Mouse (Mus musculus) kidney, adult 11 months (tissue): ENCODE measurements around the gene Gm28372.
"Not testable (repeated sequence)": the region's sequence is repeated elsewhere in the genome, so short reads cannot be mapped to it uniquely, and the experiment has no call there.

Experiments
- DNase-seq: peaks from one replicate; pipeline ENCODE4 v3.0.0; 2022

Gene Gm28372

DNA sequence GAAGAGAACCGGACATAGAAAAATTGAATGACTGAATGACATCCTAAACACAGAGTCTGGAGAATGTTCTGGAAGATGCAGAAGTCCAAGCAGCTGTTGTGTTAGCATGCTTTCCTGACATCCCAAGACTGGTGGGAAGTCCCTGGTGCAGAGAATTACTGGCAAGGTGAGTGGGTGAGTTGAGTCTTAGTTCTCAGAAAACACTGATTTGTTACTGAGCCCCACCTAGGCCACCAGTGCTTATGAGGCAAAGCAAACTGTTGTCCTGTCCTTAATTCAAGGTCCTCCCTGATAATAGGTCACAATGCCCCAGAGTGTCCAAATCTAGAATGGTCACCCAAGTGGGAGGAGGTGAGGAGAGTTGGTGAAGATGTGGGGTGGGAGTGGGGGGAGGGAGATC is at the start of gene Gm28372, which contains the start of gene 1700020A23Rik:
Gm28372 (plus strand) TSS at position 301 of the 400 bp plus-strand sequence.
1700020A23Rik (plus strand) TSS at position 321 of the 400 bp plus-strand sequence.
- DNase-seq: no peak

DNA sequence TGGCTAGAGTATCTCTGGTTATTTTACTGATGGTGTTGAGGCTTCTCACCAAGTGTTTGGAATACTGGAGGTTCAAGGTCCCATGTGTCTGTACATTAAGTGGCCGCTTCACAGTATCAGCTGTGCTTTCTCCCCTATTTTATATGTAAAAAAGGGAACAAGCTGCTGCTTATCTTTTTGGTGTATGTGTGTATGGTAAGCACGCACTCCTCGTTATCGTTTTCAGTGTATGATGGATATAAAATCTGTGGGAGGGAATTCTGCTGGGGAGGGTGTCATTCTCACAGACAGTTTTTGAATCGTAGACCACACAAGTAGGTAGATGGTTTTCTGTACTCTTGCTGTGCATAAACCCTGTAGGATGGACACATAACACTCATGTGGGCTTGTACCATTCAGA is 47.5 kb upstream of the Gm28372 start:
- DNase-seq: no peak

DNA sequence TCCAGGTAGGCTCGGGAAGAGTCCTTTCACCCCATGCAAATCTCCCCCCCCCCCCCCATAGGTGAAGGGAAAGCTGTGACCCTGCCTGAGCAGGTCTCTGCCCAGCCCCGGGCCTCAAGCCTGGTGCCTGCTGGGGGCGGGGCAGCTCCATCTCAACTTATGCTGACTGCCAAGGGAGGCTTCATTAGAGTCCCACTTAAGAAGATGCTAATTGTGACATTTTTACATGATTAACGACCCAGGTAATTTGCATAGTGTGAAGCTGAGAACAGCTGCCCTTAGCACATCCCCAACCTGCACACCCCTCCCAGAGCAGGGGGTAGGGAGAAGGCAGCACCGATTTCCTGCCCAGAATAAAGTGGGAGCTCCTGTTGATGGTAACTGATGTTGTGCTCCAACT is 46.2 kb upstream of the Gm28372 start:
- DNase-seq: no peak

DNA sequence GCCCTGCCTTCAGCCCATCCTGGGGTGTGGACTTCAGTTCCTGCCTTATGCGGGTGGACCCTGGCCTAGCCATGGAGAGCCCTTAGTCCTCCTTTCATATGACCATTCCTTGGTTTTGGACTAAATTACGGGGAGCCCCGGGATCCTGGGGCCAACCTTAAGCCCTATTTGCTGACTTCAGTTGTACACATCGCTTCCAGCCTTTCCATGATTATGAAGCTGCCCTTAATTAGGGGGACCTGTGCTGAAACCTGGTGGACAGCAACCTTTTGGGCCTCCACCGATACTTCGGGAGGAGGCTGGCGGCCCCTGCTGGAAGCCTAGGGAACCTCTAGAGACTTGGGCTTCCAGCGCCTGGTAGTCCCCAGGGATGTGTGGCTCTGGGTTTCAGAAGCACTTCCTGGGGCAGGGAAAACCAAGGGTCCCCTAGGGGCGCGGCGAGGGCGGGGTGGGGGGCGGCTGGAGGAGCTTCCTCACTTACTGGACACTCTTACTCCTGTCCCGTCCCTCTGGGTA is 42.5 kb upstream of the Gm28372 start:
- peak; percentile 7 for DNase-seq

DNA sequence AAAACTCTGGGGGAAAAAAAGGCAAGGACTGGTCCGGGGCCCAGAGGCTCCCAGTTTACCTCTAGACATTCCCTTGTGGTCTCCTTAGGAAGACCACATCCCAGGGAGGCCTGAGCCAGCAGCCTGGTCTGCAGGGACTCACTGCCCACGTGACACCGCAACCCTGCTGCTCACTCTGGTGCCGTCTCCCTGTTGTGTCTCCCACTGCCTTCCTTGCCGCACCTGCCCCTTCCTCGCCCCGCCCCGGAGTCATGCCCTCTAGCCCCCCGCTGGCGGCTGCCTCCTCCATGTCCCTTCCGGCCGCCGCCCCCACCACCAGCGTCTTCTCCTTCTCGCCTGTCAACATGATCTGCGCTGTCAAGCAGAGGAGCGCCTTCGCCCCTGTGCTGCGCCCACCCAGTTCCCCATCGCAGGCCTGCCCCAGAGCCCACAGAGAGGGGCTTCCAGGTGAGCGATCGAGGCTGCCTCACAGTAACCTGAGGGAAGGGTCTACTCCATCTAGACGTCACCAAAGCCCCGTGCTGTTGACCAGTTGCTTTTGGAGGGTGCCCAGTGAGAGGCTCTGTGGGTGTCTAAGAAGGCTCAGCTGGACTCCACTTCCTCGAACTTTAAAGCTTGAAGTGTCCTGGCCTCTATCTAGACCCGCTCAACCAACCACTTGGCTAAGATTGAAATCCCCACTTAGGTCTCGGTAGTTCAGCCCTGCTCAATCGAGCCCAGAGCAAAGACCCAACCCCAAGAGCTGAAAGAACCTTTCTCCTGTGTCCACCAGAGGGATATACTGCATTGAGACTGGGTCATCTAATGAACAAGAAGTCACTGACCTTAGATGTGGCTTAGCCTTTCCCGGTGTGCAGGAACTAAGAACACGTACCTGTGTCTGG is 39.6 kb upstream of the Gm28372 start:
- DNase-seq: no peak

DNA sequence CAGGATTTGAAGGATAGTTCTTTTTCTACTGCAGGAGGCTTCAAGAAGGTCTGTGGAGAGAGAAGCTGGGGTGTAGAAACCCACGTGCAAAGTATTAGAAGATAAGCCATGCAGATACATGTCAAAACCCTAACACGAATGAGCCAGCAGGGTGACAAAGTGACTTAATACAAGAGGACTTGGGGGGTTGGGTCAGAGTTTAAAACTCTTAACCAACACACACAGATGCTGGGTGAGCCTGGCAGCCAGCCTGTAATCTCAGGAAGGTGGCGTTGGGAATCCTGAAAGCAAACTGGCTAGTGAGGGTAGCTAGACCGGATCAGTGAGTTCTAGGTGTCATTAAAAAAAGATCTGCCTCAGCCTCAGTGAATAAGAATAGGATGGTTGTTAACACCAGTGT is 37.7 kb upstream of the Gm28372 start:
- no peak for DNase-seq

DNA sequence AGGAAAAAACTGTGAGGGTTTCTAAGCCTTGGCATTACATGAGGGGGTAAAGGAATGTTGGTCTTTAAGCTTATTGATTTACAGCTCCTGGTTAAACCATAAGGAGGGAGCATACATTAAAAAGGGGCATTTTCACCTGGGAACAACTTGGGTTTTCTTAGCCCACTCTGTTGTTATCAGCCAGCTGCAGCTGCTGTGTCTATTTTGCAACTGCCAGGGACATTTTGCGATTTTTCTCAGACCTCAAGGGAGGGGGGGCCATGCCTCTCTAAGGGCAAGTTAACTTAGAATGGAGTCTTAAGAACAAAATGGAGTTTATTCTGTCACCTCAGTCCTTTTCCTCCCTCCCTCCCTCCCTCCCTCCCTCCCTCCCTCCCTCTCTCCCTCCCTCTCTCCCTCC is 32.0 kb upstream of the Gm28372 start:
- DNase-seq: not testable (repeated sequence)

DNA sequence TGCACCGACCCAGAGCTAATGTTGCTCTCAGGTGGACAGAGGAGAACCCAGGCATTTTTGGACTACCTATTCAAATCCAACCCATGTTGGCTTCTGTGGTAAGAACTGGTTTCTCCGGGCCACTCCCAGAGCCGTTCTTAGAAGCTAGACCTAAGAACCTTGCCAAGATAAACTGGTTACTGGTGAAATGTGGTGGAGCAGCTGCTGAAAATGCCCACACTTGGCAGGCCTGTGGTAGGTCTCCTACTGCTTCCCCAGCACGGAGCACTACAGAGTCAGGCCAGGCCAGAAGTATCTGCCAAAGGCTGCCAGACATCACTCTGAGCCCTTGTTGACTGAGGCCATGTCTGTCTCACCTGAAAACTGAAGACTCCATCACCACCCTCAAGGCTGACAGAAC is 30.1 kb upstream of the Gm28372 start:
- DNase-seq: no peak

DNA sequence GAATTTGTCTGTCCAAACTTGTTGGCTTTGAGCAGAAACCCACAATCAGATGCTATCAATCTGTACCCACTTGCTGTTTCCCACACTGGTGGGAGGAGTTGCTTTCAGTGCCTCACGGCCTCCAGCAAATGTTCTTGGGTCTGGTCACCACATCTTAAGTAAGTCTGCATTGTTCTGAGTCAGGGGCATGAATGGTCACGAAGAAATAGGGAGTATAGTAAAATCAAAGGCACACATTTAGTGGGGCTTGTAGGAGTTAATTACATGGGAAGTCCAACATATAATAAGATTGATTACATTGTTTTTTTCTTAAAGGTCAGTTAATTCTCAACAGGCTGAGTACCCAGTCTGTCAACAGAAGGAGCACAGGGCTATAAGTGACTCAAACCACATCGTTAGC is 21.8 kb upstream of the Gm28372 start:
- DNase-seq: no peak

DNA sequence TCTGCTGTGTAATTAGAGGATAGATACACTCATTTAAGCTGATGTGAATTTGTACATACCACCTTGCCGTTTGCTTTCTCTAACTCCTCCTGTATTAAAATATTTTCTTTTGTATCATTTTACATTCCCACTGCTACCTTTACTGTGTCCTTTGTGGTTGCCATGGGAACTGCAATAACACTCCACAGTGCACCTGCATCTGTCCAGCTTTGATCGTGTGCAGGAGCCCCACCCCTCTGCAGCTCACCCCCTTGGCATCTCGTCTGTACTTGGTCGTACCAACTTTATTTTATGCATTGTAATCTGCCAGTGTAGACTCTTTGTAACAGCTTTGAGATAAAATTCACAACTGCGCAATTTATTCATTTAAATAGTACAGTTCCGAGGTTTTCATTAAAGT is 21.1 kb upstream of the Gm28372 start:
- DNase-seq: no peak

DNA sequence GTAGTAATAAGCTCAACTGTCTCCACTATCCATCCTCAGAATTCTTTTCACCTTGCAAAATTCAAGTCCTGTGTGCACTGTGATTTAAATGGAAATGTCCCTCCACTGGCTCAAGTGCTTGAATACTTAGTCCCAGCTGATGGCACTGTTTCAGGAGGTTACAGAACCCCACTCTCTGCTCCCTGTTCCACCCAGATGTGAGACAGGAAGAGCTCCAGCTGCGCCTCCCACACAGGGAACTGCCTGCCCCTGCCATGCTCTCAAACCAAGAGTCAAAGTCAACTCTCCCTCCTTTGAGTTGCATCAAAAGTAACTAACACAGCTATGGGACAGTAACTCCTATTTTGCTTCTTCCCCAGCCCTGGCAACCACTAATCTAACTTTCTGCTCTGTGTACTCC is 18.8 kb upstream of the Gm28372 start:
- DNase-seq: no peak

DNA sequence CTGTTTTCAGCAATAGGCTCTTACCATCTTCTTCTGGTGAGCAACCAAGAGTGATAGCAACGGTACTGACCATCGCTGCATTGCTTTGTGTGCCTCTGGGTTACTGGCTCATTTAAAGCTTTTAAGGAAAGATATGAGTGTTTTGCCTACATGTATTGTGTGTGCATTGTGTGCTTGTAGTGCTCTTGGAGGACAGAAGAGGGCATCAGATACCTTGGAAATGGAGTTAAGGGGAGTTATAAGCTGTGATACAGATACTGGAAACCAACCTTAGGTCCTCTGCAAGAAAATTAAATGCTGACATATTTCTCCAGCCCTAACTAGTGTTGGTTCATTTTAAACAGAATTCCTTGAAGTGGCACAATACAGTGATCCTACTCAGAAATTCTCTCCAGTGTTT is 16.2 kb upstream of the Gm28372 start:
- no peak for DNase-seq

DNA sequence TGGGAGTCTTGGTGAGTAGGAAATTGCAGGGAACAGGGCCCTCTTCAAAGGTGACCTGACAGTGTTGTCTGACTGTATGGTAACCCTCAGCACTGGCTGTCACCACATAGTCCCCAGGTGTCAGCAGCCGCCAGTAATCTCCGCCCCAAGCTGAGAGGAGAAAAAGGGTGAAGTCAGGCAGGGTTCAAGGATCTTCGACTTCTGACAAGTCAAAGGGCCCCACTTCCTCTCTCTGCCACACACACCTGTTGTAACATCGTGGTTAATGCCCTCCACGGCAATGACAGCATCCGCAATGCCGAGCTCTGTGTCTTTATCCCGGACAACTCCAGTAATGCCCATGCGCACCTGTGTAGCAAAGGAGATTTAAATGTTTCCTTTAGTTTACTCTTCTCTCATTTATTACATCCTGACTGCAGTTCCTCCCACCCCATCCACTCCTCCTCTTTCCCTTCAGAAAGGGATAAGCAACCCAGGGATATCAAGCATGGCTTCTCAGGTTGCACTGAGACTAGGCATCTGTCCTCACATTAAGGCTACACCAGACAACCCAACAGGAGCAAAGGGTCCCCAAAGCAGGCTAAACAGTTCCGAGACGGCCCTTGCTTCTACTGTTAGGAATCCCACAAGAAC is 13.9 kb upstream of the Gm28372 start:
- DNase-seq: no peak

DNA sequence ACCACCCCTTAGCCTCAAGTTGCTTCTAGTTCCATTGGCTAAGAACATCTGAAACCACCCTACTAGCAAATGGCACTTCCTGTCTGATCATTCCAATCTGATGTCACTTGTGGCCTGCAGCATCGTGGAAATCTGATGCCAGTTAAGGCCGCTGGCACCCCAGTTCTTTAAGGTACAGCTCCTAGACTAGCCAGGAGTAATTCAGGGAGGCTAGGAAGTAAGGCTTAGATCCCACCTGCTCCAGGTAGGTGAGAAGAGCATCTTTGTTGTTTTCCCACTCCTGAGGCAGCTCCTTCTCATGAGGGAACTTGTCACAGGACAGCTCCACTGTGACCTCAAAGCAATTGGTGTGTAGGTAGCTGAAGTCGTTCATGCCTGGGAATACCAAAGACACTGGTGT is 12.2 kb upstream of the Gm28372 start:
- no peak for DNase-seq

DNA sequence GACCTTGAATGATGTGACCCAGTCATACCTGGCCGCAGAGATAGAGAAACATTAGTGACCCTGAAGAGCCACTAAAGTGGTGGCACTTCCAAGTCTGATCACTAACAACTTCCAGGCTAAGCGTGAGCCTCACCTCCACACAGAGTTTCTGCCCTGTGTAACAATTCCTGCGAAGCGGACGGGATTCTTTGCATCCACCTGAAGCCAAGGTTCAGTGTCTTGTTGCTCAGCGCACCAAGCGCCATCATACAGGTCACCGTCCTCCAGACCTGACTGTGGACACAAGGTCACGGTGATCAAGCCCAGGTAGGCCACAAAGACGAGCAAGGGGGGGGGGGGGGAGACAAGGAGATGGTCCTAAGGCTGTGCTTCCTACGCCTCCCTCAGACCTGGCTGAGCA is 9.3 kb upstream of the Gm28372 start:
- no peak for DNase-seq

DNA sequence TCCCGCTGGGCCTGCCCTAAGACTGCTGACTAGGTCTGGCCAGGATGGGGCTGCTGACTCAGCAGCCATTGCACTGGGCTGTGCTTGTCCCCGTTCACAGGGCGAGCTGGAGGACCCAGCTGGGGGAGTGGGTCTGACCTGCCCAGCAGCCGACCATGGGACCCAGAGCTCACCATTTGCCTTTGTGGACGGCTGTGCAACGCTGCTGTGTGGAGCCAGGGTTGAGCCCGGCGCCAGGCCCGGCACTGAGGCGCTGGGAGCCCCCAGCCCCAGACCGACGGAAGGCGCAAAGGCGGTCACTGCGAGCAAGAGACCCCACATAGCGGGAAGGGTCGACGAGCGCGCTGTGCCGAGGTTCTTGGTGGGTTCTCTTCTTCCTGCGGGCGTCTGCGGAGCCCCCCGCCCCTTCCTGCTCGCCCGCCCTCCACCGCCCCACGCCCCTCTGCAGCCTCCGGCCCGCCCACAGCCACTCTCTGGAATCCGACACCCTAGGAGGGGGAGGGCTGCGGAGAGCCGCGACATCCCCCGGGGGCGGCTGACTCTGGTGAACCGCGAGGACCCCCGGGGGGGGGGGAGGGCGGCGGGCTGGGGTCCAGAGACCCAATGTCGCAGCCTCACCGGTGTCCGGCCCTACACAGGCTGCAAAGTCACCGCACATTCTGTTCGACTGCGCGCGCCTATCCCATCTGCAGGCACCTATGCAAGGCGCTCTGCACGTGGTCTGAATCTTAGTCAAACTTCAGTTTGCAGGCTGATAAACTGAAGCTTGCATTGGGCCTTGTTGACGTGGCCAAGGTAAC is 7.7 kb upstream of the Gm28372 start, which contains the start of gene Cpxm1:
Cpxm1 (minus strand) TSS at position 389 of the 800 bp plus-strand sequence.
- DNase-seq: no peak

DNA sequence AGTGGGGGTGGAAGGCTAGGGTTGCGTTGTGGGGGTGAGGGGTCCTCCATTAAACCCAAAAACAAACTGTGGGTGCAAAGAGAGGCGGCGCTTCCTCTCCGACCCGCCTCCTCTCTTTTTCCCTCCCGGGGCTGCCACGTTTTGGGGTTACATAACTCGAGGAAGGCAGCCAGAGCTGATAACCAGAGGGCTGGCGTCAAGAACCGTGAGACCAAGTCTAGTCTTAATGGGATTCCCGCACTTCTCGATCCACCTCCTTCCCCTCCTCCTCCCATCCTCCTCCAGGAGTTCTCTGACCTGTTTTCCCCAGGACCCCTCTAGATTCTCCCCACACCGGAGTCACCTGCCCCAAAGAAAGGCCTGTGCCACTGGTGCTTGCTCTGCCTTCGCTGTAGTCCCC is 6.9 kb upstream of the Gm28372 start:
- DNase-seq: no peak

DNA sequence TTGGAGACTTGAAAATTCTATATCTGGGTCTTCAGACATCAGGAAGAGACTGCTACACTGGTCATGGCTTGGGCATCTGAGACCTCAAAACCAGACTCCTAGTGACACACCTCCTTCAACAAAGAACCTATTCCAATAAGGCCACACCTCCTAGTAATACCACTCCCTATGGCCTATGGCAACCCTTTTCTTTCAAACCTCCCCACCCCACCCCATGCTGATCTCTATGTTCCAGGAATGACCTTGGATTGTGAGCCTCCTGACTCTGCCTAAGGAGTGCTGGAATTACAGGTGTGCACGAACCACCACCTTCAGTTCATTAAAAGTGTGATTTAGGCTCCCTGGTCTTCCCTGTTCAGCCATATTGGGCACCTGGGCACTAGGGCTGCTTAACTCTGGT is 5.0 kb upstream of the Gm28372 start:
- DNase-seq: no peak

DNA sequence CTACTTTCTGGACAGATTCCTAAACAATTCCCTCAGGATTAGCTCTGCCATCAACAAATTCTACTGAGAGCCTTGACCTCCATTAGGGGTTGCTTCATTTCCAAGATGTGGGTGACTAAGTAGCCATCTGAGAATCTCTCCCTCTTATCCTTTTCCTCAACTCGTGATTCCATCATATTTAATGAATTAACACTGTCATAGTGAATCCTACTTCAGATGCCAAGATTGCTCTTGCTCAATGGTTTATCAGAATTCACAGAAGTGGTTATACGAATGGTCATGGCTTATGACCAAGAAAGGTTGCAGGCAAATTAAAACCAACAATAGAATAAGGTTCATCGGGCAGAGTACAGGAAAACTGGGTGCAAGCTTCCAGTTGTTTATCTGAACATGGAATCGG is 3.1 kb upstream of the Gm28372 start:
- DNase-seq: no peak

DNA sequence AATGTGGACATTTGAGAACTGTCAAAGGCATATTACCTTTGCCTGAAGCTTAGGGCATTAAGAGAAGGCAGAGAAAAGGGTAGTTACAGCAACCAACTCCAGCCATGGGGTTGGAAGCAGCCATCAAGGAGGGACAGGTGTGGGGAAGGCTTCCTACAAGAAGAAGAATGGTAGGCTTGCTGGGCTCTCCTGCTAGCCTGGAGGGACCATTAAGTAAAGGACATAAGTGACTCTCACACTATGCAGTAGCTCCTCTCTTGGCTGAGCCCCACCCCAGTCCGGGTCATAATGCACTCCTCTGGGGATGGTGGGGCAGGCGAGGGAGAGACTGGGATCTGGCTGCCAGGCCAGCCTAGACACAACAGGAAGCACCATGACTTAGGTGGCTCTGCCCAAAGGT is 1.1 kb downstream of the Gm28372 start, which contains the start of gene Tmem239:
Tmem239 (plus strand) TSS at position 301 of the 400 bp plus-strand sequence.
- DNase-seq: no peak

DNA sequence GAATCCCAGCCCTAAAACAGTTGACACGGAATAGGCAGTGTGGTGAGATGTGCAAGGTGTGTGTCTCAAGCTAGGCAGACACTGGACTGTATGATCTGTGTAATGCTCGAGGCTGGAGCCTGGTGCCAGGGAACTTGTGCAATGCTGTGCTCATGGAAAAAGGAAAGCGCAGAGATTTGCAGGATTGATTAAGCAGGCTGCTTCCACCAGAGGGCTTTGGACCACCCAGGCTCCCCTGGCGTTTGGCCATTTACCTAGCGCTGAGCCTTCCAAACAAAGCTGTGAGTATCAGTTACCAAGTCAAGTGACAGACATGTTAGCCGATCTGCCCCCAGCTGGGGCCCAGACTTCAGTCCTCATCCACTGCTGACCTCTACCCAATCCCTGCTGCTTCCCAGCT is 3.2 kb downstream of the Gm28372 start:
- no peak for DNase-seq

DNA sequence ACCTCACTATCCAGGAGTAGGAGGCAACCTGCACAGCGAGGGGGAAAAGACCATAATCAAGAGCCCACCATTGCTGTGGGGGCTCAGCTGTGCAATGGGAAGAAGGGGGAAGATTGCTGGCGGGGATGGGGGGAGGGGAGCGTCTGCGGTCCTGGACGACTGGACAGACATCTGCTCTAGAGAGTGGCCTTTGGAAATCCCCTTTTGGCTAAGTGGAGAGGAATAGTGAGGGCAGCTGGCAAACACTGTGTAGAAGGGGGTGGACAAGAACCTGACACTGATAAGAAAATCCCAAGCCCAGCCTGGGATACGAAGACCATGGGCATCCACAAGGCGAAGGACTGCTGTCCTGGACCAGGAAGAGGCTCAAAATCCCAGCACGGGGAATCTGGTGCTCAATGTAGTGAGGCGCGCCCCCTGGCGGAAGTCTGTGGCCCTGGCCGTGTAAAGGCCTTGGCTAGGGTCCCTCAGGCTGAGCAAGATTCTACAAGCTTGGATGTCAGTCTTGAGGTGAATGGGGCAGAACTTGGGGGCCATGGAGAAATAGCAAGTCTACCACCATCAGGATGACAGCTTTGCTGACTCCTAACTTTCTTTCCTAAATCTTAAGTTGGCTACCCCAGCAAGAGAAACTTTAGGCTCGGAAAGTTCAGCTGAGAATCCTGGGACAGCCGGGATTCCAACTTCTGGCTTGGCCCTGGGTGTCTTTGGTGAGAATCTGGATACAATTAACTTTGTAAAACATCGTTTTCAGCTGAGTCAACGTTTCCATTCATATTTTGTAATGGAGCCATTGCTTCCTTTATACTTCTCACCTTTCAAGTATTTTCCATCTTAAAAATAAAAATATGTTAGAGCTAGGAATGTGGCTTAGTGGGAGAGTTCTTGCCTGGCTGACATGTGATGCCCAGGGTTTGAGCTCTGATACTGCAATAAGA is 6.8 kb downstream of the Gm28372 start:
- peak; percentile 63 for DNase-seq
